Mouse (Mus musculus) neural tube, embryonic 13.5 days (tissue): Measurements from ENCODE around the gene Npff. TPM values are rescaled to one million over a fixed set of nuclear protein-coding genes. Genes with fewer than 3 reads are reported as not detected.

ENCODE experiments used
- ATAC-seq: fragments of 200-750 bp; cut with Nextera tagmentation; 2 replicates; pipeline ENCODE4 v1.8.0; 2017; ENCODE audit warnings: low read depth, mild to moderate bottlenecking, moderate TSS enrichment, moderate library complexity
- H3K27ac ChIP-seq: fragments of 300-500 bp; sonication (generic); replicated peaks from 2 replicates; pipeline ENCODE4 v1.5.1; 2015; ENCODE audit warnings: moderate library complexity, mild to moderate bottlenecking, inconsistent platforms
- H3K27me3 ChIP-seq: fragments of 300-500 bp; sonication (generic); 2 replicates; pipeline ENCODE4 v1.6.1; 2015; ENCODE audit warnings: mild to moderate bottlenecking, inconsistent platforms
- H3K36me3 ChIP-seq: fragments of 300-500 bp; sonication (generic); 2 replicates; pipeline ENCODE4 v1.6.1; 2015; ENCODE audit warnings: mild to moderate bottlenecking, inconsistent platforms
- H3K4me1 ChIP-seq: fragments of 300-500 bp; sonication (generic); replicated peaks from 2 replicates; pipeline ENCODE4 v1.6.1; 2015; ENCODE audit warnings: inconsistent platforms
- H3K4me2 ChIP-seq: fragments of 300-500 bp; sonication (generic); 2 replicates; pipeline ENCODE4 v1.6.1; 2015; ENCODE audit warnings: inconsistent platforms, mild to moderate bottlenecking, moderate library complexity
- H3K4me3 ChIP-seq: fragments of 300-500 bp; sonication (generic); 2 replicates; pipeline ENCODE4 v1.5.1; 2015; ENCODE audit warnings: mild to moderate bottlenecking, inconsistent platforms
- H3K9ac ChIP-seq: fragments of 300-500 bp; sonication (generic); 2 replicates; pipeline ENCODE4 v1.6.1; 2015; ENCODE audit warnings: moderate library complexity, mild to moderate bottlenecking, inconsistent platforms
- H3K9me3 ChIP-seq: fragments of 300-500 bp; sonication (generic); 2 replicates; pipeline ENCODE4 v1.6.1; 2016; ENCODE audit warnings: inconsistent platforms
- WGBS: fragments of 180-500 bp; shearing (Covaris S2); methylation state at CpG from one replicate; pipeline ENCODE4 v1.1.7; 2015; 5-methylcytosine and 5-hydroxymethylcytosine counted together
- polyA plus RNA-seq: library from polyadenylated mRNA; unstranded; fragments of >200 nt; fragmentation: Nextera tagmentation; extraction: Ambion mirVana; gene quantifications from 2 replicates; pipeline ENCODE4 v1.2.1, GENCODE M21; 2015

Npff gene
- polyA plus RNA-seq, 1 experiment from 2014 or later, result 13.3 TPM

GRCm38 (mm10) chr15:102518859-102519201 lies 5.9 kb downstream of the Npff start:
- WGBS, result 13% methylated on average over 9 of the region's 9 CpGs
- Histone ChIP-seq H3K4me1 (peaks cover 49% of the 10 kb centered on the region), H3K4me2 (peak overlapping the region; percentile 69), H3K36me3 (peaks cover 28% of the 10 kb centered on the region), H3K27me3 (no peaks in the 10 kb centered on the region), H3K4me3 (peak overlapping the region; percentile 71), H3K27ac (peak overlapping the region; percentile 99), H3K9me3 (no peaks in the 10 kb centered on the region), H3K9ac (peak overlapping the region; percentile 87)
- no peak; the same call in 1 of the 2 replicates for ATAC-seq

GRCm38 (mm10) chr15:102517976-102518858 lies 6.5 kb downstream of the Npff start, which contains the start of gene Tarbp2:
Gene Tarbp2, plus strand, starts transcription at chr15:102518192.
- ATAC-seq, result peak; percentile 90
- H3K9me3 ChIP-seq, result no peaks in the 10 kb centered on the region
- H3K4me3 ChIP-seq, result peak within 1 kb of the TSS; percentile 71
- peaks cover 24% of the 10 kb centered on the region for H3K36me3 ChIP-seq
- H3K27me3 ChIP-seq, result no peaks in the 10 kb centered on the region
- H3K9ac ChIP-seq, result peak within 1 kb of the TSS; percentile 94
- peak within 1 kb of the TSS; percentile 99 for H3K27ac ChIP-seq
- H3K4me2 ChIP-seq, result peak within 1 kb of the TSS; percentile 69
- WGBS, result under 1% methylated on average over 60 of the region's 60 CpGs
- H3K4me1 ChIP-seq, result peaks cover 52% of the 10 kb centered on the region

GRCm38 (mm10) chr15:102517631-102517975 lies 7.1 kb downstream of the Npff start:
- H3K4me3 ChIP-seq, result peak overlapping the region; percentile 71
- ATAC-seq, result no peak
- peaks cover 58% of the 10 kb centered on the region for H3K4me1 ChIP-seq
- no peaks in the 10 kb centered on the region for H3K27me3 ChIP-seq
- no peaks in the 10 kb centered on the region for H3K9me3 ChIP-seq
- peak overlapping the region; percentile 94 for H3K9ac ChIP-seq
- under 1% methylated on average over 10 of the region's 10 CpGs for WGBS
- H3K36me3 ChIP-seq, result peaks cover 19% of the 10 kb centered on the region
- peak overlapping the region; percentile 69 for H3K4me2 ChIP-seq
- H3K27ac ChIP-seq, result peak overlapping the region; percentile 99

- Histone ChIP-seq H3K4me1 (peaks cover 66% of the 10 kb centered on the region), H3K9ac (peak within 1 kb of the TSS; percentile 94), H3K36me3 (peaks cover 12% of the 10 kb centered on the region), H3K27me3 (no peaks in the 10 kb centered on the region), H3K9me3 (no peaks in the 10 kb centered on the region), H3K27ac (peak within 1 kb of the TSS; percentile 99), H3K4me2 (peak within 1 kb of the TSS; percentile 69), H3K4me3 (peak within 1 kb of the TSS; percentile 71)
- WGBS, result 1% methylated on average over 41 of the region's 43 CpGs
- peak; percentile 20 for ATAC-seq
These were observed 7.9 kb downstream of the Npff start, which contains the start of gene Map3k12 for GRCm38 (mm10) chr15:102516728-102517404. Gene Map3k12, minus strand, starts transcription at chr15:102517064.

GRCm38 (mm10) chr15:102516293-102516692 lies 8.4 kb downstream of the Npff start:
- Histone ChIP-seq H3K27me3 (no peaks in the 10 kb centered on the region), H3K27ac (peak overlapping the region; percentile 99), H3K36me3 (peaks cover 6% of the 10 kb centered on the region), H3K9ac (peak overlapping the region; percentile 94), H3K9me3 (no peaks in the 10 kb centered on the region), H3K4me3 (peak overlapping the region; percentile 71), H3K4me1 (peaks cover 71% of the 10 kb centered on the region), H3K4me2 (peak overlapping the region; percentile 69)
- ATAC-seq, result no peak
- WGBS, result 1% methylated on average over 12 of the region's 12 CpGs

GRCm38 (mm10) chr15:102515791-102516190 lies 9.0 kb downstream of the Npff start:
- peak overlapping the region; percentile 71 for H3K4me3 ChIP-seq
- H3K9ac ChIP-seq, result peak overlapping the region; percentile 94
- no peak for ATAC-seq
- H3K4me2 ChIP-seq, result peak overlapping the region; percentile 69
- 45% methylated on average over 4 of the region's 4 CpGs for WGBS
- peak overlapping the region; percentile 99 for H3K27ac ChIP-seq
- H3K27me3 ChIP-seq, result no peaks in the 10 kb centered on the region
- peaks cover 76% of the 10 kb centered on the region for H3K4me1 ChIP-seq
- H3K36me3 ChIP-seq, result 0 out of 2 replicates have a peak, but pooled peaks cover 2% of the 10 kb centered on the region
- H3K9me3 ChIP-seq, result no peaks in the 10 kb centered on the region

GRCm38 (mm10) chr15:102515261-102515660 lies 9.5 kb downstream of the Npff start:
- WGBS, result 93% methylated on average over 2 of the region's 2 CpGs
- no peaks in the 10 kb centered on the region for H3K36me3 ChIP-seq
- H3K4me3 ChIP-seq, result peak overlapping the region; percentile 71
- no peak overlapping the region for H3K27ac ChIP-seq
- no peaks in the 10 kb centered on the region for H3K27me3 ChIP-seq
- peak overlapping the region; percentile 69 for H3K4me2 ChIP-seq
- H3K4me1 ChIP-seq, result peaks cover 72% of the 10 kb centered on the region
- H3K9ac ChIP-seq, result peak overlapping the region; percentile 94
- ATAC-seq, result no peak
- no peaks in the 10 kb centered on the region for H3K9me3 ChIP-seq

GRCm38 (mm10) chr15:102513004-102513403 lies 11.7 kb downstream of the Npff start:
- 73% methylated on average over 3 of the region's 3 CpGs for WGBS
- peak overlapping the region; percentile 75; the same call in 1 of the 2 replicates for H3K4me2 ChIP-seq
- H3K9ac ChIP-seq, result peak overlapping the region; percentile 62; the same call in 1 of the 2 replicates
- peaks cover 75% of the 10 kb centered on the region for H3K4me1 ChIP-seq
- no peaks in the 10 kb centered on the region for H3K27me3 ChIP-seq
- ATAC-seq, result no peak
- H3K36me3 ChIP-seq, result peaks cover 12% of the 10 kb centered on the region
- H3K9me3 ChIP-seq, result no peaks in the 10 kb centered on the region
- H3K4me3 ChIP-seq, result no peak overlapping the region
- peak overlapping the region; percentile 91 for H3K27ac ChIP-seq

- Histone ChIP-seq H3K36me3 (peaks cover 17% of the 10 kb centered on the region), H3K27me3 (no peaks in the 10 kb centered on the region), H3K4me2 (peak overlapping the region; percentile 75), H3K27ac (peak overlapping the region; percentile 91), H3K9ac (peak overlapping the region; percentile 62), H3K4me3 (0 out of 2 replicates have a peak overlapping the region, but pooled peaks have one; percentile 0), H3K4me1 (peaks cover 75% of the 10 kb centered on the region), H3K9me3 (no peaks in the 10 kb centered on the region)
- ATAC-seq, result no peak
These were observed 12.3 kb downstream of the Npff start for GRCm38 (mm10) chr15:102512471-102512870.

GRCm38 (mm10) chr15:102512010-102512409 lies 12.7 kb downstream of the Npff start:
- peak overlapping the region; percentile 62 for H3K9ac ChIP-seq
- peaks cover 19% of the 10 kb centered on the region for H3K36me3 ChIP-seq
- H3K27me3 ChIP-seq, result no peaks in the 10 kb centered on the region
- peak overlapping the region; percentile 75 for H3K4me2 ChIP-seq
- peaks cover 75% of the 10 kb centered on the region for H3K4me1 ChIP-seq
- H3K9me3 ChIP-seq, result no peaks in the 10 kb centered on the region
- H3K27ac ChIP-seq, result peak overlapping the region; percentile 91
- peak overlapping the region; percentile 0; the same call in 1 of the 2 replicates for H3K4me3 ChIP-seq
- WGBS, result 18% methylated on average over 5 of the region's 5 CpGs
- ATAC-seq, result no peak

GRCm38 (mm10) chr15:102511285-102511833 lies 13.4 kb downstream of the Npff start:
- Histone ChIP-seq H3K9ac (peak overlapping the region; percentile 77), H3K4me1 (peaks cover 75% of the 10 kb centered on the region), H3K36me3 (peaks cover 25% of the 10 kb centered on the region), H3K9me3 (no peaks in the 10 kb centered on the region), H3K27ac (peak overlapping the region; percentile 91), H3K4me2 (peak overlapping the region; percentile 75), H3K27me3 (no peaks in the 10 kb centered on the region), H3K4me3 (peak overlapping the region; percentile 53)
- WGBS, result 9% methylated on average over 6 of the region's 6 CpGs
- ATAC-seq, result peak; percentile 12; the same call in 1 of the 2 replicates
